Mouse (Mus musculus) spleen, adult 12 weeks (tissue): Measurements from ENCODE around the gene Slc30a2.
"Not testable (repeated sequence)": the region's sequence is repeated elsewhere in the genome, so short reads cannot be mapped to it uniquely, and the experiment has no call there.

Experiments
- DNase-seq: peaks from one replicate; pipeline ENCODE4 v3.0.0; 2022; ENCODE audit warnings: low spot score

The Slc30a2 gene

DNA sequence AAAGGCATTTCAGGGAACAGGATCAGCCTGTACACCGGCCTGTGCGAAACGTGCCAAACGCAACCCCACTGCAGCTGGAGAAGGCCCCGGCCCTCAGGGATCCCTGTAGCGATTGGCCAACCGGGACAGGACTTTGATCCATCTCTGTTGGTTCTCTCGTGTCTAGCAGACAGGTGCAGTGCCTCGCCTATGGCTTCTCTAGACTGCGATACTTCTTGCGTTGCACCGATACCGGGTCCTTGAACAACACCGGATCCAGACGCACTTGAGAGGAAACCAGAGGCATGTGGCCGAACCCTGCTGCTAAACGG lies 14.4 kb downstream of the Slc30a2 start:
- no peak for DNase-seq

DNA sequence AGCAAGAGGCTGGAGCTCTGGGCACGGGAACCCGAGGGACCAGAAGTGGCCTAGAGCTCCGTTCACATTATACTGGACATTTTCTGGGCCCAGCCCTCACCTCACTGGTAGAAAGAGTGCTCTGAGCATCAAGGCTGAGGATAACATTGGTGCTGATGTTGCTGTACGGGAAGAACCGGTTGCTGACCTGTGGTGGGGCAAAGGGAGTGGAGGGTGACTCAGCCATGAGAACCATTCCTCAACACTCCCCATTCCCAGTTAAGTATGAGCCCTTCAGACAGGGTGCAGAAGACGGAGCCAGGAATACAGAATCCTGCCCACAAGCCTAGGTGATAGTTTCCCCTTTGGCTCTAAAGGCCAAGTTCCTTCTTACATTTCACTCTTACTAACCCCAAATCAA lies 16.7 kb downstream of the Slc30a2 start:
- no peak for DNase-seq

DNA sequence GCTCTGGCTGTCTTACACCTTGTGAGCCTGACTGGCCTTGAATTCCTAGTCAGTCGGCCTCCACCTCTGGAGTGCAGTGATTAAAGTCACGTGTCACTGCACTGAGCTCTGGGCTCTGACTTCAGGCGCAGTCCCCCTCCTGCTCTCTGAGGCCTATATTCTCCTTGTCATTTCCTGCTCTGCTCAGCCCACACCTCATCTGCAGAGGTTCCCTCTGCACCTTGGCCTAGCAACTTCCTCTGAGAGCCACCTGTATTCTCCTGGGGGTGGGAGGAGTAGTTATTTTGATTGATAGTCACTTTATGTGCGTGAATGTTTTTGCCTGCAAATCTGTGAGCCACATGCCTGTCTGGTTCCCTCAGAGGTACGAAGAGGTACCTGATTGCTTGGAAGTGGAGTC lies 18.2 kb downstream of the Slc30a2 start:
- no peak for DNase-seq

DNA sequence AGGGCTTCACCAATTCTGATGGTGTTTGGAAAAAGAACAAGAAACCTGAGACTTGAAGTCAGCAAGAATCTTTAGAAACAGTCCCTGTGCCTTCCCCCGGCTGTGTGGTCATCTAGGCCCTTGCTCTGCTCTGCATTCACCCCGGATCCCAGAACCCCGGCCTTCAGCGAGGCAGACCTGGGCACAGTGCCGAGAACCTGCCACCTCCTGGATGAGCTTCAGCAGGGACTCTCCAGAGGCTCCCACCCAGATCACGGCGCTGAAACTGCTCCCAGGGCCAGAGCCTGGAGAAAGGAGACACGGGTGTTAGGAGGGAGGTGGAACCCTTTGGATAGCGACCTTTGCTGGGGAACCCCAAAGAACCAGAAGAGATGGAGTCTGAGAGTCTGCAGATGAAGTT lies 19.1 kb downstream of the Slc30a2 start:
- DNase-seq: no peak

DNA sequence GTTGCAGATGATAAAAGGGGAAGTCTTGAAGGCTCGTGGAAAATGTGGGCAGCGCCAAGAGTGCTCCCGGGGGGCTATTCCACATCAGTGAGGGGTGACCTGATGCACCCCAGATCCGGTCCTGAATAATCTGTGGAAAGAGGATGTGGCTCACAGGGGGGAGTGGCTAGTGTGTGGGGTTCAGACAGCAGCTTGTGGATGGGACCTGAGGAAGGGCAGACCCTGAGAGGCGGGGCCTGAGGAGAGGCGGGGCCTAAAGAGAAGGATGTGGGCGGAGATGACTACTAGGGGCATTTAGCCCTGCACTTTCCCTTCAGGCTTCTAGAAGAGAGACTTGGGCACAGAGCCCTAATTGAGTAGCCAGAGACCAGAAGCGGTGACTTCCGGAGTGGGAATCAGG lies 19.6 kb downstream of the Slc30a2 start:
- DNase-seq: peak; percentile 37

- no peak for DNase-seq
Measured at GRCm38 (mm10) chr4:134365280-134365679, 22.3 kb downstream of the Slc30a2 start.

DNA sequence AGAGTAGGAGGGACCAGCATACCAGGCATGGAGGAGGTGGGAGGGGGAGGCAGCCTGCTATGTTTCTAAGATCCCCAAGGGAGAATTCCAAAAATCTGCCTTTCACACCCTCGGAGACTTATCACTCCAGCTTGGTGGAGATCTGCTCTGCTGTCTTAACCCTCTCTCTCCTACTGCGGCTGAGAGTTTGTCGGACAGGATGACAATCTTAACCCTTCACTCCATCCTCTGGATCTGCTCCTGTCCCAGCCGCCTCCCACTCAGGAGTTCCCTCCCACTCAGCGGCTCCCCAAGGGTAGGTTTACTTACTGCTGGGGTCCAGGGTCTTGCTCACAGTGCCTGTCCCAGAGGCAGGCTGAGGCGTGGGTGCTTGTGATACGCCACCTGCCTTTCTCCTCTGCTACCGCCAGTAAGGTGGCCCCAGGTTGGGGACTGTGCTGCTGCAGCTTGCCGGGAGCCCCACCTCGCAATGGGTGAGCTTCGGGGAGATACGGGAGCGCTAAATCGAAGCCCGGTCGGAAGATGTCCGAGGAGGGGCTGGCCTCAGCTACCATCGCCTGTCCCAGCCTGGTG lies 27.8 kb downstream of the Slc30a2 start:
- no peak for DNase-seq

DNA sequence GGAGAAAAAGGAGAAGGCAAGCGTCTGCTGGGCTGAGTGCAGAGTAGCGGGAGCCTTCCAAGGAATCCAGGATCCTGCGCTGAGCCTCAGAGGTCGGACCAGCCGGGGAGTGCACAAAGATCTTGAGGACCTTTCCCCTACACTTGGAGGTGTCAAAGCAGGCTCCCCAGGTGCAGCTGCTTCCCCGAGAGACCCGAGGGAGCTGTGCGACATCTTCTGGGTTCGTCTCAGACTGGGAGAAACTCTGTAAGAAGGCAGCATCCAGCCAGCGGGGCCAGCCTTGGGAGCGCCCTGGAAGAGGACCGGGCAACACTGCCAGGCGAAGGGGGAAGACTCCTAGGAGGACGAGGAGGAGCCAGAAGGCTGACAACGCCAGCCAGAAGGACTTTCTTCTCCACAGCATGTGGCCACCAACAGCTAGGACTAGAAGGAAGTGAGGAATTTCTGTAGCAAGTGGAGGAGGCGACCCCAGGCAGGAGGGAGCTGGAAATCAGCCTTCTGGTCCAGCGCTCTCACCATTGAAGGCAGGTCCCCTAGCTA lies 28.4 kb downstream of the Slc30a2 start:
- DNase-seq: no peak

- no peak for DNase-seq
Measured at GRCm38 (mm10) chr4:134372294-134372747, 29.3 kb downstream of the Slc30a2 start.

GRCm38 (mm10) chr4:134373295-134373694 lies 30.3 kb downstream of the Slc30a2 start:
- DNase-seq: no peak

DNA sequence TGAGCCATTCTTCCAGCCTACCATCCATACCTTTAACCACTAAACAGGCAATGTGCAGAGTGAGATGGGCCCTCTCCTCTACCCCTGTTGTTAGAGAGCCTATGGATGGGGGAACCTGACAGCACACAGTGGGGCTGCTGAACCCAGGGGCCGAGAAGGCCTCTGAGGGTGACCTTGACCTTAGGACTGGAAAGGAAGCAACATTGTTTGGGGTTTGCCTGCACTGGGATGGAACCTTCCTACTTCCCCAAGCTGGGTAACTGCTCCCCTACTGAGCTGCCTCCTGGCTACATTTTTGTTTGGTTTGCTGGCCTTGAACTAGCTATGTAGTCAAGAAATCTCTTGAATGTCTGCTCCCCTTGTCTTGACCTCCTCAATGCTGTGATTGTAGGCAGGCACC lies 31.3 kb downstream of the Slc30a2 start:
- DNase-seq: no peak

DNA sequence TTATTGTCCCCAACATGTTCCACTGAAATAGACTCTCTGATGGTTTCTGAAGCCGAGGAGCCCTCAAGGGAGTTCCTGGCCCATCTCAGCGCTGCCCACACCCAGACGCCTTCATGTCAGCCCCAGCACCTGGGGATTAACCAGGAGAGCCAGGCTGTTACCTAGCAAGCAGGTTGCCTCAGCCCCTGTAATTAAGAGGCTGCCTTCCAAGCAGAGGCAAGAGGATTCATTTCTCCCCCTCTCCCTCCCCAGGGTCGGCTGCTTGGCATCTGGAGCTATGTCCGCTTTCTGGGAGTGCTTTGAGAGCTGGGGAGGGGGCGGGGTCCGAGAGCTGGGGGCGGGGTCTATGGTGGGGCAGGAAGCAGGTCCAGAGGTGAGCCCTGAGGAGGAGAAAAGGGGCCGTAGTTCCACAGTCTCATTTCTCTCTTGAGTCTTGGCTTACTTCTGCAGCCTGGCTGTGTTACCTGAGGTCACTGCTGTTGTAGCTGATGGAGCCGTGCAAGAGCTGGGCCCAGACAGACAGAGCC lies 35.2 kb downstream of the Slc30a2 start:
- no peak for DNase-seq

- no peak for DNase-seq
Measured at GRCm38 (mm10) chr4:134379510-134379909, 36.5 kb downstream of the Slc30a2 start.

DNA sequence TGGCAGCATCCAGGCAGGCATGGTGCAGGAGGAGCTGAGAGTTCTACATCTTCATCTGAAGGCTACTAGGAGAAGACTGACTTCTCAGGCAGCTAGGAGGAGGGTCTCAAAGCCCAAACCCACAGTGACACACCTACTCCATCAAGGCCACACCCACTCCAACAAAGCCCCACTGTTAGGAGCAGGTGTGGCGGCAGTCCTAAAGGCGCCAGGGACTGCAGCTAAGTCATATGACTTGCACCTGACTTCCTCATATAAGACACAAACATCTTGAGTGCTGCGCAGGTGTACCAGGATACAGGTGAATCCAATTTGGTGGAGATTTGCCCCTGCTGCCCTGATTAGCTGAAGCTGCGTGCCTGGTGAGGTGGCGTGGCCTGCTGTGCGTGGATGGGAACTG lies 40.8 kb downstream of the Slc30a2 start, which contains the start of gene Extl1:
TSS of gene Extl1 (minus strand) at position 101 of the 400 bp plus-strand sequence.
- not testable (repeated sequence) for DNase-seq

GRCm38 (mm10) chr4:134387268-134387667 lies 44.3 kb downstream of the Slc30a2 start:
- no peak for DNase-seq

DNA sequence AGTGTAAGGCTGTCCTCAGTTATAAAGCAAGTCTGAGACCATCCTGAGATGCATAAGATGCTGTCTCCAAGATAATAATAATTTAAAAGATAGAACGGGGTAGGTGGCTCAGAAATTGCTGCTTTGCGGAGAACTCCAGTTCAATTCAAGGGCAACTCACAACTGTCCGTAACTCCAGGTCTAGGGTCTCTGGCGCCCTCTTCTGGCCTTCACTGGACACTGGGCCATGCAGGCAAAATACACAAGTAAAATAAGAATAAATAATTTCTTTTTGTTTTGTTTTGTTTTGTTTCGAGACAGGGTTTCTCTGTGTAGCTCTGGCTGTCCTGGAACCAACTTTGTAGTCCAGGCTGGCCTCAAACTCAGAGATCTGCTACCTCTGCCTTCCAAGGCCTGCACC lies 45.4 kb downstream of the Slc30a2 start:
- peak; percentile 47 for DNase-seq

GRCm38 (mm10) chr4:134391636-134392035 lies 48.7 kb downstream of the Slc30a2 start:
- DNase-seq: no peak

DNA sequence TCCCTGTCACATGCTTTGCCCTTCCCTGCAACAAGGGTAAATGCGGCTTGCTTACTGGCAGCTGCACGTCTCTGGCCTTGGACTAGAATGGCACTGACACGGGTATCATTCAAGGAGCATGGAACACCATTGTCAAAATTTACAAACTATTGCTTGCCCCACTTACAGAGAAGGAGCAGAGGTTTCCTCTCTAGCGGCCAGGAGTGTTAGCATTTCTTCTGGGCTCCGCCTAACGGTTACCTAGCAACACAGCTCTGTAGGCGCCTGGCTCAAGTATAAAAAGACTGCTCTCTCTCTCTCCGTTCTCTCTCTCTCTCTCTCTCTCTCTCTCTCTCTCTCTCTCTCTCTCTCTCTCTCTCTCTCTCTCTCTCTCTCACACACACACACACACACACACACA lies 49.6 kb downstream of the Slc30a2 start:
- no peak for DNase-seq

GRCm38 (mm10) chr4:134393026-134393425 lies 50.0 kb downstream of the Slc30a2 start:
- no peak for DNase-seq

- DNase-seq: no peak
Measured at GRCm38 (mm10) chr4:134395142-134395541, 52.2 kb downstream of the Slc30a2 start.

GRCm38 (mm10) chr4:134395977-134396825 lies 53.2 kb downstream of the Slc30a2 start, which contains the start of gene Pafah2:
Gene Pafah2 (plus strand): TSS chr4:134396320.
- DNase-seq: peak; percentile 72

DNA sequence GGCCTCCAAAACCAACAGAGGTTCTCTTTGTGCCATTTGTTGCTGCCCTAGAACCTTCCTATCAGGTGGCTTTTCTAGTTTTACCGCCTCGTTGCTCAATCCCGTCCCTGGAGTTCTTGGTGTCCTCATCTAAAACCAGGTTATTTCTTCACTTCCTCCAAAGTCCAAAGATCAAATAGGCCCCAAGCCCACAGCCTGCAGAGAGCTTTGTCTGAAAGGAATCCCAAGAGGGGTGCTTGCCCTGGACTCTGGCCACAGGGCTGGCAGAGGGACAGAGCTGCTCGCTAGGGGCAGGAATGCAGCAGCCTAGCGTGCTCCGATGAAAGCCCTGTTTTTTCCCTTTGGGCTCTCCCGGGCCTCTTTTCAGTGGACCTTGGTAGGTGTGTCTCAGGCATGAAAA lies 54.1 kb downstream of the Slc30a2 start:
- DNase-seq: no peak

- no peak for DNase-seq
Measured at GRCm38 (mm10) chr4:134397732-134398131, 54.8 kb downstream of the Slc30a2 start.
